Mouse (Mus musculus) lung, postnatal 25 days (tissue): ENCODE data around the gene Tmem131l.

ENCODE experiments used
- DNase-seq: peaks from one replicate; pipeline ENCODE4 v3.0.0; 2022; ENCODE audit warnings: low spot score

Tmem131l gene

GRCm38 (mm10) chr3:84039646-84040475 is at the start of gene Tmem131l:
TSS of gene Tmem131l (minus strand) at chr3:84040175.
- DNase-seq: peak; percentile 65

GRCm38 (mm10) chr3:84086921-84087320 is 46.9 kb upstream of the Tmem131l start:
- DNase-seq: no peak

GRCm38 (mm10) chr3:84086337-84086736 is 46.4 kb upstream of the Tmem131l start:
- no peak for DNase-seq

GRCm38 (mm10) chr3:84085429-84085828 is 45.5 kb upstream of the Tmem131l start:
- DNase-seq: no peak

GRCm38 (mm10) chr3:84081208-84081722 is 41.3 kb upstream of the Tmem131l start:
- DNase-seq: no peak

GRCm38 (mm10) chr3:84080074-84080473 is 40.1 kb upstream of the Tmem131l start:
- DNase-seq: no peak

- no peak for DNase-seq
Measured at GRCm38 (mm10) chr3:84077505-84077904, 37.5 kb upstream of the Tmem131l start.

GRCm38 (mm10) chr3:84076543-84077332 is 36.8 kb upstream of the Tmem131l start:
- no peak for DNase-seq

GRCm38 (mm10) chr3:84075516-84075915 is 35.5 kb upstream of the Tmem131l start:
- DNase-seq: peak; percentile 20

GRCm38 (mm10) chr3:84074777-84075176 is 34.8 kb upstream of the Tmem131l start:
- DNase-seq: no peak

- DNase-seq: no peak
Measured at GRCm38 (mm10) chr3:84071641-84072040, 31.7 kb upstream of the Tmem131l start.

- DNase-seq: no peak
Measured at GRCm38 (mm10) chr3:84070811-84071210, 30.8 kb upstream of the Tmem131l start.

- DNase-seq: peak; percentile 32
Measured at GRCm38 (mm10) chr3:84068831-84069709, 29.1 kb upstream of the Tmem131l start.

GRCm38 (mm10) chr3:84065825-84066224 is 25.9 kb upstream of the Tmem131l start:
- no peak for DNase-seq

- DNase-seq: no peak
Measured at GRCm38 (mm10) chr3:84063369-84063914, 23.5 kb upstream of the Tmem131l start.

- no peak for DNase-seq
Measured at GRCm38 (mm10) chr3:84061523-84062453, 21.8 kb upstream of the Tmem131l start.

GRCm38 (mm10) chr3:84060946-84061345 is 21.0 kb upstream of the Tmem131l start:
- DNase-seq: no peak

- no peak for DNase-seq
Measured at GRCm38 (mm10) chr3:84060128-84060527, 20.2 kb upstream of the Tmem131l start.

GRCm38 (mm10) chr3:84059676-84060075 is 19.7 kb upstream of the Tmem131l start:
- no peak for DNase-seq

- no peak for DNase-seq
Measured at GRCm38 (mm10) chr3:84059261-84059660, 19.3 kb upstream of the Tmem131l start.
